Mouse (Mus musculus) brain, adult 2 months (tissue): ENCODE measurements around the gene Adk.

ENCODE experiments used
- DNase-seq: peaks from one replicate; pipeline ENCODE4 v3.0.0; 2011; ENCODE audit warnings: low read depth, low spot score

Gene Adk

DNA sequence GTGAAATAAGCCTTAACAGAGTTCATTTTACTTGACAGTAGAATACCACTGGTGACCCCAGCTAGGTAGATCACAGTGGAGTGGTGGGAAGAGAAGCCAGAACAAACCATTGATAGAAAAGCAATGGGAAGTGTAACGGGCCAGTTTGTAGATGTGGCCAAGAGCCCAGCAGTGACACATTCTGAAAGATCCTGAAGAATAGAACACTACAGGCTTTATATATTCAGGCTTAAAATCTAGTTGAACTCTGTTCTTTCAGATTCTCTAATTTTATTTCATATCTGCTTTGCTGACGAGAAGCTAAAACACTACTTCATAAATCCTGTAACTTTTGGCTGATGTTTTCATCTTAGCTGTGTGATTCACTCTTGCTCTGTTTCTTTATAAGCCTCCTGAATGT, 48.5 kb downstream of the Adk start:
- no peak for DNase-seq

DNA sequence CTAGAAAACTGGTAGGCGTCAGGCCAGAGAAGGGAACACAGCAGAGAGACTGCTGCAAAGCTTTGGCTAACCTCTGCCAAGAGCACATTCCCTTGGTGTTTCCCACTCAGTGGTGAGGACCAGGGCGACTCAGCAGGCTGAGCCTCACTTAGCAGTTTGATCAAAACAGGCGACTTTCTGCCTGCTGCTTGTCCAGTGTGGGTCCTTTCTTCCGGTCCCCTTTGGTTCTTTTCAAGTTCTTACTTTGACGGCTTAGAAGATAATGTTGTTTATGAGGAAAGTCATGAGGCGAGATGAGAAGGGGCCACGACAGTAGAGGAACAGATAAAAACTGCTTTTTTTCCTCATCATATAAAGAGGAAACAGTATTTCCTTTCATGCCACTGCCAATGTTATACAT, 49.2 kb downstream of the Adk start:
- peak; percentile 34 for DNase-seq

DNA sequence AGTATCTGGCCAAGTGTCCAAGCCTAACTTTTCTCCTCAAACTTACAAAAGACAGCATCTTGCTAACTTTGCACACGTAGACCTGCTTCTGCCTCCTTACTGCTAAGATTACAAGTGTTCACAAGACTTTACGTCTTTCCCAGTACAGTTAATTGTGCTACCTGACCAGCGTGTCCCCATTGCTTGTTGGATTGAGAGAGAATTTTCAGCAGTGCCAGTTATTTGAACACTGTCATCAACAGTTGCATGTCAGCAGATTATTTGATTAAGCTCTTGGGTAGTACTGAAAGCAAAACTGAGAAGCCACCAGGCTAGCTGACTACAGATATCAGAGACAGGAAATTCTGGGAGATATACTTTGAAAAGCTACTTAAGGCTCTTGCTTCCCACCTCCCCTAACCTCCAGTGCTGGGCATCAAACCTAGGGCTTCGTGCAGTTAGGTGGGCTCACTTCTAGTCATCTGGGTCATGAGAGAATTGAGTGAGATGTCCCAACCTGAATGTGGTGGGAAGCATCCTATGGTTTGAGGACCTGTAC, 50.4 kb downstream of the Adk start:
- DNase-seq = no peak

DNA sequence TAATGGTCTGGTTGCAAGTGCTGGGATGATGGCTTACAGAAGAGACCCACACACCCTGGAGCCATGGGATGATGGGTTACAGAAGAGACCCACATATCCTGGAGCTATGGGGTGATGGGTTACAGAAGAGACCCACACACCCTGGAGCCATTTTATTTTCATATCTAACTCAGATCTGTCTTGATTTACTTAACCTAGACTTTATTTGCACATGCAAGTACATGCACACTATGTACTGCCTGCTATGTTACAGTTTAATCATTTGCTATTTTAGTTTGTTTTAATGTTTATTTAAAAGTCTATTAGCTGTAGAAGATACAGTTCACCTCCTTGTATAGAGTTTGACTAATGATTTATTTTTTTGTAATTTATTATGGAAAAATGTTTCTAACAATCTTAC, 52.7 kb downstream of the Adk start:
- DNase-seq = no peak

DNA sequence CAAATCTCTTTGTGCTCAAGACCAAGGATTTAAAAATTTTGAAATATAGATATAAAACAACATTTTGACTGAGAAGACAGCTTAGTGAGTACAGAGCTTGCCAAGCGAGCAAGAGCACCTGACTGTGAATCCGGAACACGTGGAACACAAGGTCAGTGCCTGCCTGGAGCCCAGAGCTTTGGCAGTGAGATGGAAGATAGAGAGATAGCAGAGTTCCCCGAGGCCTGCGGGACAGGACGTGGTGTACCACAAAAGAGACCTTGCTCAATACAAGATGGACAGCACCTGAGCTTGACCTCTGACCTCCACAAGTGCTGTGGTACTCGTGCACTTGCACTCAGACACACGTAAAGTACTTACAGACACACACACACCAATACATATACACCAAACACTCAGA, 54.2 kb downstream of the Adk start:
- DNase-seq = no peak

DNA sequence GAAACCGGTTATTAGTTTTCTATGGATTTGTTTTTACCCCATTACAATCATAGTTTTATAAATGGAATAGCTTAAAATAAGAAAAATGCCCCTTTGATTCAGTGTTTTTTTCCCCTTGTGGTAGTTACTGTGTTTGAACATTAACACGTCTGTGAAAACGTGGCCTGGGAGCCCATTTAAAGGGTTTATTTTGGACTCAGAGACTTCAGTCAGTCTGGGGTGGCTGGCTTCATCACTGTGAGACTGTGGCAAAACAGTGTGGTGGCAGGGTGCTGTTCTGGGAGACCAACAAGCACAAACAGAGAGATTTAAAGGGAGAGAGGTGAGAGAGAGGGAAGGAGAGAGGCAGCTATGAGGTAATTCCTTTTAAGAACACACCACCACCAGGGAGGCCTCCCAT, 55.2 kb downstream of the Adk start:
- no peak for DNase-seq

DNA sequence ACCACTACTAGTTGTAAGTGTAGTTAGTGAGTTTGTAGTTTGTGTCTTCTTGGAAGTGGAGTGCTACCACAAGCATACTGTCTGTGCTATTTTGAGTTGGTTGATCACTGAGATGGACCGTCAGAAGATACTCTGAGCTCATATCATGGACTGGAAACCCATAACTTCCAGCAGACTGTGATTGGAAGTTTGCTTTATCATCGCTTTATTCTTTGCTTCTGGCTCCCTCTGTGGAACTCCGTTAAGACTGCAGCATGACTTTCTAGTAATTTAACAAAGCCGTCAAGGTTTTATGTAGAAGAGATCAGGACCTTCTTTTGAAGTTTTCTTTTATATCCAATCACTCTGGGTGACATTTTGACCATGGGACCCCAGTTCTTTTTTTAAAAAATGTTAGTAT, 58.1 kb downstream of the Adk start:
- peak; percentile 45 for DNase-seq

DNA sequence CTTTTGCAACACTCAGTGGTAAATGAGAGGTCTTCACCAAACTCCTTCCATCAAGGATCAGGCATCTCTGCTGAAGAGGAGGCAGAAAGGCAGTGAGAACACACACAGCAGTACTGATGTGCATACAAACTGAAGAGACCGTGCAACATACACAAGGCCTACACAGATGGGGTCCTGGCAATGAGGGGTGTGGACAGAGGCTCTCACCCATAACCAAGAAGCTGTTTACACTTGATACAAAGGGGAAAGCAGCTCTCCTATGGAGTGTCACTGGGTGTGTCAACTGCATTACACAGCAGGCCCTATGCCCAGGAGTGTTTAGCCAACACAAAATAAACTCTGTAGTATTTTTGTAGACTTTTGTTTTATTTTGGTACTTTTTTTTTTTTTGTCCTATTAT, 59.1 kb downstream of the Adk start:
- DNase-seq = no peak

DNA sequence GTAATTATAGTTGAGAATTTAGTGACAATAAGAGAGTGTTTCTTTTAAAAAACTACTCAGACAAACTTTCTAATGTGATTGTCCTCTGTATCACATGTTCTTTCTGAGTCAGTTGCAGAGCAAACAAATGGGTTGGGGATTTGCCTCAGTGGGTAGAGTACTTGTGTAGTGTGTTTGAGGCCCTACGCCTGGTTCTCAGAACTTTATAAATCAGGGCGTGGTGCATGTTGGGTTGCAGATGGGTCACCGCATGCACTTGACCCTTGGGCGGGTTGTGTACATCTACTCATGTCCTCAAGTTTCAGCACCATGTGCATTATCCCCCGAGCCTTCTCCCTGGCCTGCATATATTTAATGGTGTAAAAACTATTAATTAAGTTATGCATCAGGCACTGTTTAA, 59.8 kb downstream of the Adk start:
- DNase-seq = no peak

DNA sequence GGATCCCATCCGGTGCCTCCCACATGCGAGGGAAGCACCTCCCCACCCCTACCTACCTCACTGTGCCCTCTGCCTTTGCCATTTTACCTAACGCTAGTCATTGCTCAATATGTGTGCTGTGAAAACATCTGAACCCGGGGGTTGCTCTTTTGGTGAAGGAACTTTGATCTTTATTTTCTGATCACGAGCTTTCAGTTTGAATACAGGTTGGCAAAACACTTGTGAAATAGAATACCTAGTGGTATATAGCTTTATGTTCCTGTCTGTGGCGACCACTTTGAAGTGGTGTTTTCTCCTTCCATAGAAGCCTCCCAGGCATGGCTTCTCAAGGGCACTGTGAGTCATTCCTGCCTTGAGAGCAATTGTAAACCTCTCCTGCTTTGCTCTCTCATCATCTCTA, 60.4 kb downstream of the Adk start:
- DNase-seq = no peak

DNA sequence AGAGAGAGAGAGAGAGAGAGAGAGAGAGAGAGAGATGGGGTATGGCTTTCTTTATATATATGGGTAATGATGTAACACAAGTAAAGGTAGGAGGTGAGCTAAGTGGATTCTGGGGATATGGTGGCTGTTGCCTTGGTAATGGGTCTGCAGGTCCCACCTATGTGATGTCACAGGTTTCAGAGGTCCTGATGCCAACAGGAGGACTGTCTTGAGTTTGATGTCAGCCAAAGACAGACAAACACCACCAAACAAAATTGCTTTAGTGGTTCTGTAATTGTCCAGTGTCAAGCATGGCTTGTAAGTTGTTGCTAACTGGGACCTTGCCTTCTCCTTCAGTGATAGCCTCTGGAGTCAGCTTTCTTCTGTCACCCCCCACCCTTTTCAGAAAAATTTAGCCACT, 62.0 kb downstream of the Adk start:
- no peak for DNase-seq

DNA sequence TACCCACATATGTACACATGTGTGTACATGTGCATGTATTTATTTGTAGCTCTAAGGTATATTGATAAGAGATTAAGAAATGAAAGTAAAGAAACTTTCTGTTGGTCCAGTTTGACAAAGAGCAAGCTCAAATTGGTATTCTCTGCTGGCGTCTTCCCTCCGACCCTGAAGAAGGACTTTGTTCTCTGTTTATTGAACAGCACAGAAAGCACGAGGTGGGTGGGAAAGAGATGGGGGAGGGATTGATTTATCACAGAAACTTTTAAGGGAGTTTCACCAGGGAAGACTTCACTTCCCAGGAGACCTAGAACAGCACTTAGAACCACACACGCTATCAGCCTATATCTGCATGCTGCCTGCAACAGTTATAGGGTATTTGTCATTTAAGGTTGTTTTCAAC, 62.9 kb downstream of the Adk start:
- DNase-seq = no peak

DNA sequence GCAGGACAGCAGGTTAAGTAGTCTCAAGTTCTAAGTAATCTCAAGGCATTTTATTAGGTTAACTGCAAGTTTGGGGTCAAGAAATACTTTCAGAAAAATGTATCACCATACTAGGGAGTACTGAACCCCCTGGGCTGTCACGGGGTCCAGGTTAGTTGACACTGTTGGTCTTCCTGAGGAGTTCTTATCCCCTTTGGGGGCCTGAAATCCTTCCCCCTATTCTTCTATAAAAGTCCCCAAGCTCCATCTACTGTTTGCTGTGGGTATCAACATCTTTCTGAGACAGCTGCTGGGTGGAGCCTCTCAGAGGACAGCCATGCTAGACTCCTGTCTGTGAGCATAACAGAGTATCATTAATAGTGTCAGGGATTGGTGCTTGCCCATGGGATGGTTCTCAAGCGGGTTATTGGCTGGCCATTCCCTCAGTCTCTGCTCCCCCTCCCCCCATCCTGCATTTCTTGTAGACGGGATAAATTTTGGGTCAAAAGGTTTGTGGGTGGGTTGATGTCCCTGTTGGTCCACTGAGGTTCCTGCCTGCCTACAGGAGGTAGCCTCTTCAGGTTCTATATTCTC, 63.6 kb downstream of the Adk start:
- DNase-seq = peak; percentile 47

DNA sequence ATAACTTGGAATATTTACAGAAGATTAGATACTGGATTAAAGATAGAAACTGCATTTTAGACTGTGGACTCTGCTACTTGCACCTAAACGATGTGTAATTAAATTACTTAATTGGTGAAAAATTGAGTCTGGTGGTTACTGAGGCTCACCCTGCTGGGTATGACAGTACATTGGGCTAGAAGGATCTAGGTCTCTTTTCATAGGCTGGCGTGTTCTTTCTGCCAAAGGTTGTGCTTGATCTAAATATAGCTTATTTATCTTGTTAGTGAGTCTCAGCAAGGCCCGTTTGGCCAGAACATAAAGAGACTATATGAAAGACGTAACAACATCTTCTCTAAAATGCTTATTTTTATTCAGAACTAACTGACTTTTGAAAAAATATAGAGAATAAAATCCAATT, 65.7 kb downstream of the Adk start:
- DNase-seq = no peak

DNA sequence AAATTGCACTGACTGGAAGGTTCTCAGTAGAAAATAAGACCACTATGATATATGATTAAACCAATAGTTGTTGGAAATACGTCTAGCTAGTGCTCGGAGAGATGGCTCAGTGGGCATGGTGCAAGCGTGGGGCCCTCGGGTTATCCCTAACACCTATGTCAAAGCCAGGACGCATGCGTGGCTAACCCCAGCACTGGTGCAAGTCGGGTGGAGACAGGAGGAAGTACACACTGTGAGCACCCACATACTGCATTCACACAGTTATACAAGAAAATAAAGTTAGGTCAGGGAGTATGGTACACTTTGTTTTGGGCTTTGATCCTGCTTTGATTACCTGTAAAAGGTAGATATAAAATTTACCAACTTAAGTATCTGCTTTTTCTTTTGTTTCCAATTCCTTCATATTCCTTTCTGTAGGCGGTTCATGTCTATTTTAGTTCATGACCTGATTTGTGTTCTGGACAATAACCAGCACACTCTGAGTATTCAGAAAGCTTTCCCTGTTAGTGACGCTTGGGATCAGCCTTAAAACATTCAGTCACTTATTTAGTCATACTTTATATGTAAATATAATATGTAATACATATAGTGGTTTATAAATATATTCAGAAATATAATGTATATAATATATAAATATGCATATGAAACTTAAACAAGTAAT, 67.4 kb downstream of the Adk start:
- DNase-seq = no peak

DNA sequence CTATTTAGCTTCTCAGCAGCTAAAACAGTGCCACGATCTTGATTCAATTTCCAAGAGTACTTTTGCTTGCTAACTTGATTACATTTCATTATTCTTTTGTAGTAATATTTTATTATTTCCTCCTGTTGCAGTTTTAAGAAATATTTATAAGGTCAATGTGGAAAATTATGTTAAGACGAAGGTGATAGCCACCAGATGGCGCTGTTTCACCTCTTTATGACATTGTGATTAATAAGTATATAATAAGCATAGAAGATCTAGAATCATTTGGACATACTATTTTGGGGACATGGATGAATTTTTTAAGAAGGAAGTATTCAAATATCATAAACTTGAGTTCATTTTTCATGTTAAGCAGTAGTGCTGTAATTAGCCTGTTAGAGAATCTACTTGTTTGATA, 68.1 kb downstream of the Adk start:
- DNase-seq = peak; percentile 87

DNA sequence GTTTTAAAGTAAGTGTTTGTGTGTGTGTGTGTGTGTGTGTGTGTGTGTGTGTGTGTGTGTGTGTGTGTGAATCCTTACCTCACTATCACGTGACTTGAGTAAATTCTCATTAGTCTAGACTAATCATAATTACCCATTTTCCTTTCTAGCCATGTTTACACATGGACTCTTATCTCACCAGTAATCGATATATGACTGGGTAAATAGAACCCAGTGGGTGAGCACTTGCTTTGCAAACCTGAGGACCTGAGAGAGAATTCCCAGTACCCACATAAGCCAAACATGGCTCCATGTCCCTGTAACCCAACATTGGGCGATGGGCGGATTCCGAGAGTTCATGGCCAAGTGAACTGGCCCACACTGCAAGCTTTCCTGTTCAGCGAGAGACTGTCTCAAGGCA, 74.8 kb downstream of the Adk start:
- DNase-seq = no peak

DNA sequence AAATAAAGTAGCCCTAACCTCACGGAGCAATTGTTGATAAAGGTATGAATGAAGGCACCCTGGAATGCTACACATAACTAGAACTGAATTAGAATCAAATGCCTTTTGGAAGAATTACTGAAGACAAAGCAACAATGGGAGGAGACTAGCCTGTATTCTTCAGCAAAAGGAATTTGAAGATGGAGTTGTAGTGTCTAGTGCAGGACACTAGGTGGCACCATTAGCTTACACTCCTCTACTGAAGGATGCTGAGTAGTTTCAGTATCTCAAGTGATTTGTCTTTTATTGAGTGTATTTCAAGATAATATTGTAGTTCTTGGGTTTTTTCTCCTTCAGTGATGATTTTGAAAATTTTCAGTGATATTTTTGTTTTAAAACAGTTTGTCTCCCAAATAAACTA, 84.5 kb downstream of the Adk start:
- peak; percentile 92 for DNase-seq

DNA sequence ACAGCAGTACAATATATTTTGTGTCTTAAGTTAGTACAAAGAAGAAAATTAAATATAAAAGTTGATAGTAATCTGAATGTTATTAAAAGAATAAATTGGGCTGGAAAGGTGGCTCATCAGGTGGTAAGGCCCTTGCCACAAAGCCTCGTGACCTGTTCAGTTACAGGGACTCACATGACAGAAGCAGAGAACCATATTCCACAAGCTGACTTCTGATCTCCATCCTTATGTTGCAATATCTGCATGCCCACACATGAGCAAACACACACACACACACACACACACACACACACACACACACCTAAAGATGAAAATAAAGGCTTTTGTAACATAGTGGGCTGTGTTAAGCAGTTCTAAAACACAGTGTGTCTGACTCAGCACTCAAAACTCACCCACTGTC, 90.2 kb downstream of the Adk start:
- peak; percentile 25 for DNase-seq

DNA sequence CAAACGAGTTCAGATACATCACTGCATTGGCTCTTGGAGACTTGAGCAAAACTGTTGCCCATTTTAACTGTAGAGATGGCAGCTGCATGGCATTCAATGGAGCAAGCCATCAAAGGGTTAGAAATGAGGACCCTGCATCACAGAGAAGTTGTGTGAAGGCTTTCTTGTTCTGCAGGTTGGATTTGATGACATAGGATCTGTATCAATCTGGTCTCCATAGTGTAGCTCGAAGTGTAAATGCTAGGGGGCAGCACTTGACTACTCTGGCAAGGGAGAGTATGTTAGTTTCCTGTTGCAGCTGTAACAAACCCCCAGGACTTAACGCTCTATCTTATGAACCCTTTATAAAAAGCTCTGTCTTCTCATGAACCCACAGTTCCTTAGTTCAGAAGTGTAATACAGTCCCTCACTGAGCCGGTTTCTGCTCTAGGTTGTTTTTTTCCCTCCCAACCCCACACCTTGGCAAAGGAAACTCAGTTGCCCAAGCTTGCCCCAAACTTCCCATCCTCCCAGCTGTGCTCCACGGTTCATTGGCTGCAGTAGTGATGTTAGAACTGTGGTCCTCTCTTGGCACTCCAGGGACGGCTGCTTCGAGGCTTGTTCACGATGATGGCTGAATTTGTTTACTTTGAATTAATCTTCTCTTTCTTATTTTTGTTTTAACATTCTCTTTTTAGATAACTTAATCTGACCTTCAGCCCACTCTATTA, 91.2 kb downstream of the Adk start:
- peak; percentile 49 for DNase-seq

DNA sequence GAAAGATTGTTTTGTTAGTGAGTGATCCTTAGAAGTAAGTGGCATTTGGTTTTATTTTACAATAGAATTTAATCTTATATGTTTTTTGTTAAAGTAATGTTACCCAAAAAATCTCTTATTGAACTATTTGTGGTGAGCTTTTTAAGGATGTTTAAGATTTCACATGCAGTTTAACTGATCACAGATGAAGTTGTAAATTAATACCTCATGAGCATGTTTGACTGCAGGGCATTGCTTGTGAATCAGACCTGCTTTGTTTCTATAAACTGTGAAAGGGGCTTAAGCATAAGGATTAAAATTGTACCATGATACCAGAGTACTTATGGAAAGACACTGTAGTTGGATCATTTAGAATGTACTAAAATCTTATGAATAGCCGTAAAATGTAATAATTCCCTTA, 94.8 kb downstream of the Adk start:
- DNase-seq = no peak

DNA sequence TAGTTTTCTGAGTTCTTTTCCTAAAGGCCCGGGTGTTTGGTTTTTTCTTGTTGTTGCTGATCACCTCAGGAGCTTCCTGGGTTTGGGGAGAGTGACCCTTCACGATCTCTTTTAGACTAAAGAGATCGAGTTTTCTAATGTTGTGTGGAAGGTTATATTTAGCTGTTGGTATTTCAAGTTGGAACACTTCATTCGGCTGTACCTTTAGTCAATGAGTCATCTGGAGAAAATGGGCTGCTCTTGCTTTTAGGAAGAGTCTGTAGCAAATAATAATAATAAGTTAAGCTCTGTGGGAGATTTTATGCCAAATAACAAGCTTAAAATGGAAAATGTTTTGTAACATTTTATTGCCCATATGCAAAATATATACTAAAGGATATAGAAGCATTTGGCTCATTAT, 97.9 kb downstream of the Adk start:
- DNase-seq = peak; percentile 78

DNA sequence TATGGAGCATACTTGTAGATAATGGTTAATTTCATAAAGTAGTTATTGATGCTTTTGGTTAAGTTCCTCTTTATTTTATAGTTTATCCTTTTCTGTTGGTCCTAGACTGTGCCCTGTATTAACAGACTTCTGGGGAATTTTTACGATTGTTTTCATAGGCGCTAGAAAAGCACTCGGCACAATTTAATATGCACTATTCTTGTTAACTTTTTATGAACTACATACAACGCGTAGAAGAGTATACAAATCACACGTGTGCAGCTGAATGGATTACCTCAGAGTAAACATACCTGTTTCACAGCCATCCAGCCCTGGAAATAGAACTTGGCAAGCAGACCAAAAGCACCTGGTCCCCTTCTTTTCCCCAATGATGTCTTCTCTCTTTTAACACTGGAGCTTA, 99.7 kb downstream of the Adk start:
- no peak for DNase-seq
